Mouse (Mus musculus): Measurements from ENCODE around the gene Tnxb. TPM values are rescaled to one million over a fixed set of nuclear protein-coding genes. Genes with fewer than 3 reads are reported as not detected.
"Not testable (repeated sequence)": the region's sequence is repeated elsewhere in the genome, so short reads cannot be mapped to it uniquely, and the experiment has no call there.

The Tnxb gene
- total RNA-seq, 1 experiment from 2014 or later, result 0.05 TPM

DNA sequence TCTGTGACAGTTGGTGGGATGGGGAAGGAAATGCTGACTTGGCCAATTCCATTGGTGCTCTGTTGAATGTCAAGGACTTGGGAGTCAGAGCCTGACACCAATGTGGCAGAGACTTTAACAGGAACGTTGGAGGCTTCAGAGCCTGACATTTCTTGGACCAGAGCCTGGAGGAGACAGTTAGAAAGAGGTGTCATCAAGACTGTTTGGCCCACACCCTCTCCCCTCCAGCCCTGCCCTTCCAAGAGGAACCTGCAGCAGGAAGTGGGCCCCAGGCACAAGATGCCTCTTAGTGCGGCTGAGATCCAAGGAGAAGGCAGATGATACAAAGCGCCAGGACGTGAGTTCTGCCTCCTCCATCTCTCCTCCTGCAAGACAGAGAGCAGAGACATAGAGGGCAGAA lies 69.9 kb downstream of the Tnxb start:
- ATAC-seq (replicated peaks in 1 of 2; ENCODE audit: insufficient read depth in 1 of 2, low FRiP score in 2 of 2, low TSS enrichment in 1 of 2, low read depth in 1 of 2, poor library complexity in 2 of 2, severe bottlenecking in 2 of 2), result no peak

DNA sequence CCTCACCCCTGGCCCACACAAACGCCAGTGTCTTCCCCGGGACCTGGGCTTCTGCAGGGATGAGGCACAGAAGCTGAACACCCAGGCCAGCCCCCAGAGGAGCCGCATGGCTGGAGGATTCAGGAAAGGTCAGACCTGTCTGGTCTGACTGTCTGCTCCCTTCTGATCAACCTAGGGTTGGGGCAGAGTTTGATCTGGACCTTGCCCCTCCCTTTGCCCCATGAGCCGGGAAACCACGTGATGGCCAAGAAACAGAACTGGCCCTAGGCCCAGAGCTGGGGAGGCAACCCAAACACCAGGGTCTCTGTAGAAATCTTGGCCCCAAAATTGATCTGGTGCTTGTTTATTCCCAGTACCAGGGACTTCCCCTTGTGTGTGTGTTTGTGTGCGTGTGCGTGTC lies 73.4 kb downstream of the Tnxb start, which contains the start of gene C4b:
Gene C4b, minus strand, starts transcription at position 164 of the 400 bp plus-strand sequence.
- ATAC-seq (replicated peaks in 1 of 2; ENCODE audit: insufficient read depth in 1 of 2, low FRiP score in 2 of 2, low TSS enrichment in 1 of 2, low read depth in 1 of 2, poor library complexity in 2 of 2, severe bottlenecking in 2 of 2), result no peak

DNA sequence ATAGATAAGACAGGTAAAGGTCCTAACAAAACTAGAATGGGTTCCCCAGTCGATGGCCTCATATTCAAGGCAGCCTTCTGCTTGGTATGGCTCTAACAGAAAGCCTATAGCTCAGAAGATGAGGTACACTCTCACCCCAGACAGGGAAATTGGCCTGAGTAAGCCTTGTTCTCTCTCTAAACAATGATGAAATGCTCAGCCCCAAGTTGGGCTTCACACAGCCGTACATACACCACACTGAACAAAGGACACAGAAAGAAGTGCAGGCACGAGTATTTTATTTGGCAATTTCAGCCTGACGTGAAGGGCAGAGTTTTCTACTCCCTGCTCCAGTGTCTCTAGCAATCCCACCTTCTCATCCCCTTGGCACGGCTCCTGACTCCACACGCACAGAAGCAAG lies 73.9 kb downstream of the Tnxb start:
- no peak for ATAC-seq (replicated peaks in 1 of 2; ENCODE audit: insufficient read depth in 1 of 2, low FRiP score in 2 of 2, low TSS enrichment in 1 of 2, low read depth in 1 of 2, poor library complexity in 2 of 2, severe bottlenecking in 2 of 2)

DNA sequence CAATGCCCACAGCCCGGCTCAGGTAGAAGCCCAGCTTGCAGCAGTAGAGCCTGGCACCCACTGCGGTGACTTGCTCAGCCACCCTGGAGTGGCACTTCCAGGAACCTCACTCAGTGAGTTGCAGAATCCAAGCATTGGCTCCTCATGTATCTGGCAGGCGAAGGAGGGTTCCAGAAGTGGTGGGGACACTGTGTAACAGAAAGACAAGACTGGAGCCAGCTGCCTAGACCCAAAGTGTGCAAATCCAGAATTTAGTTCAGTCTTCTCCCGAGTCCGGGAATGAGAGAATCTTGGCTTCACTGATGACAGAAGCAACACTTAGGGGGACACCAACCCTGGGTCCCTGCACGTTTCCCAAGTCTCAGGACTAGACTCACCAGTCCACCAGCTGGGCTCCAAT lies 74.3 kb downstream of the Tnxb start:
- ATAC-seq (replicated peaks in 1 of 2; ENCODE audit: insufficient read depth in 1 of 2, low FRiP score in 2 of 2, low TSS enrichment in 1 of 2, low read depth in 1 of 2, poor library complexity in 2 of 2, severe bottlenecking in 2 of 2), result not testable (repeated sequence)

DNA sequence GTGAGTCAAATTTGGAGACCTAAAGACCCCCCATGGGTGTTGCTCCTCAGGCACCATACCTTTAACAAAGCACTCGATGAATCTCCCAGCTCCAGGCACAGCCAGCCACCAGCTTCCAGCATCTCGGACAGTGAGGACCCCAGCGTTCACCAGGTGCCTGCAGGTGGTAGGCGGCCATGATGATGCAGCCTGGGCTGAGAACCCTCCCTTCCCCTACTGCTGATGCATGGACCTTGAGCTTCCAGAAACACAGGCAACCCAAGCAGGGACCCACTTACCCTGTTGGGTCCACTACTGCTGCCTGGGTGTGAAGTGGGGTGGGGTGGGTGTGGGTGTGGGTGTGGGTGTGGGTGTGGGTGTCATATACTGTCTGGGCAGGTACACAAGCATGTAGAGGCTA lies 74.8 kb downstream of the Tnxb start:
- not testable (repeated sequence) for ATAC-seq (replicated peaks in 1 of 2; ENCODE audit: insufficient read depth in 1 of 2, low FRiP score in 2 of 2, low TSS enrichment in 1 of 2, low read depth in 1 of 2, poor library complexity in 2 of 2, severe bottlenecking in 2 of 2)

DNA sequence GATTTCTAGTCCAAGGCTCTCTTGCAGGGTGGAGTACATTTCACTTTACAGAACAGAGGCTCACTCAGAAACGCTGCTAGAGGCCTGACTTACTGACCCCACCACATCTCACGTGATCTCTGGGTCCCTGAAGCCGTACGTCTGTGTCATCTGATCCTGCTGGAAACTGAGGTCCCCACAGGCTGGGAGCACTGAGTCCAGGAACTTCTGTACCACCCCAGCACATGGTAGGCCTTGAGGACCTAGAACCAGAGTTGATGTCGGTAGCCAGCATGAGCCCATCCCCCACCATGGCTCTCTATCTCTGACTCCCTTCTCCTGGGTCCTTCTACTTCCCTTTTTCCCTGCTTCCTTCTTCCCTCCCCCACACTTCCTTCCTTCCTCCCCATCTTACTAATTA lies 76.2 kb downstream of the Tnxb start:
- no peak for ATAC-seq (replicated peaks in 1 of 2; ENCODE audit: insufficient read depth in 1 of 2, low FRiP score in 2 of 2, low TSS enrichment in 1 of 2, low read depth in 1 of 2, poor library complexity in 2 of 2, severe bottlenecking in 2 of 2)

DNA sequence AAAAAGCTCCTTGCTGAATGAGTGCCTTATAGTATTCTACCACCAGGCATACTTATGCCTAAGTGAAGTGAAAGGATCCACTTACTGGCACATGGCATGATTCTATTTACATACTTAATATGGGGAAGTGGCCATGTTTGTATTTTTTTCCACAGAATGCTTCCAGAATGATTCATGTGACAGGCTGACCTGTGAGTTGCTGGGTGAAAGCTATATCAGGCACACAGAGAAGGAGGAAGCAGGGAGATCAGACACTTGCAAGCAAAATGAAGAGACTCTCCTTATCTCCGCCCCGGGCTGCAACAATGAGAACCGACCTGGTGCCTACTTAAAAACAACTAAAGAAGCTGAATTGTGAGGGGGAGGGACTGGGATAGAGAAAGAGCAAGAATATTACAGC lies 91.1 kb downstream of the Tnxb start:
- no peak for ATAC-seq (replicated peaks in 1 of 2; ENCODE audit: insufficient read depth in 1 of 2, low FRiP score in 2 of 2, low TSS enrichment in 1 of 2, low read depth in 1 of 2, poor library complexity in 2 of 2, severe bottlenecking in 2 of 2)

Other genes with a start within 250 kb of the Tnxb start
- not detected in 2 replicates for gene Btnl4, start 193.2 kb upstream of the Tnxb start, total RNA-seq (2017)
- gene Btnl6, start 153.2 kb upstream of the Tnxb start, total RNA-seq (2017), result not detected in 2 replicates
- 0.35 and 0.56 TPM in 2 replicates for gene Notch4, start 106.3 kb upstream of the Tnxb start, total RNA-seq (2017)
- gene Gpsm3, start 80.7 kb upstream of the Tnxb start, total RNA-seq (2017), result 27.3 and 31.2 TPM in 2 replicates
- gene Pbx2, start 79.3 kb upstream of the Tnxb start, total RNA-seq (2017), result 33.1 and 51.5 TPM in 2 replicates
- gene Ager, start 72.7 kb upstream of the Tnxb start, total RNA-seq (2017), result 1.5 and 2.4 TPM in 2 replicates
- gene Rnf5, start 66.8 kb upstream of the Tnxb start, total RNA-seq (2017), result 6.6 and 18.0 TPM in 2 replicates
- 21.9 and 22.8 TPM in 2 replicates for gene Agpat1, start 66.3 kb upstream of the Tnxb start, total RNA-seq (2017)
- 1.3 and 4.5 TPM in 2 replicates for gene Egfl8, start 54.6 kb upstream of the Tnxb start, total RNA-seq (2017)
- 23.2 and 27.6 TPM in 2 replicates for gene Ppt2, start 42.0 kb upstream of the Tnxb start, total RNA-seq (2017)
- 0.13 TPM in 1 of 2 replicates, not detected in the other for gene Prrt1, start 41.0 kb upstream of the Tnxb start, total RNA-seq (2017)
- gene Fkbpl, start 25.8 kb upstream of the Tnxb start, total RNA-seq (2017), result 24.1 and 35.8 TPM in 2 replicates
- 12.3 and 19.9 TPM in 2 replicates for gene Atf6b, start 23.4 kb upstream of the Tnxb start, total RNA-seq (2017)
- gene C4b, start 73.3 kb downstream of the Tnxb start, total RNA-seq (2017), result 1.0 and 1.4 TPM in 2 replicates
- gene Cyp21a1, start 134.0 kb downstream of the Tnxb start, total RNA-seq (2017), result not detected in 2 replicates
- gene Stk19, start 166.4 kb downstream of the Tnxb start, total RNA-seq (2017), result 26.7 and 35.4 TPM in 2 replicates
- 16.4 and 18.6 TPM in 2 replicates for gene Dxo, start 166.5 kb downstream of the Tnxb start, total RNA-seq (2017)
- gene Skiv2l, start 179.7 kb downstream of the Tnxb start, total RNA-seq (2017), result 44.0 and 55.5 TPM in 2 replicates
- gene Nelfe, start 179.9 kb downstream of the Tnxb start, total RNA-seq (2017), result 40.6 and 41.3 TPM in 2 replicates
- gene Cfb, start 192.0 kb downstream of the Tnxb start, total RNA-seq (2017), result not detected in 2 replicates
- gene Zbtb12, start 208.9 kb downstream of the Tnxb start, total RNA-seq (2017), result 11.3 and 15.1 TPM in 2 replicates
- gene Gm20547, start 211.5 kb downstream of the Tnxb start, total RNA-seq (2017), result not detected in 2 replicates
- 3.3 TPM in 1 of 2 replicates, not detected in the other for gene C2, start 227.7 kb downstream of the Tnxb start, total RNA-seq (2017)
- 106 and 109 TPM in 2 replicates for gene Ehmt2, start 227.9 kb downstream of the Tnxb start, total RNA-seq (2017)
- 0.19 TPM in 1 of 2 replicates, not detected in the other for gene Slc44a4, start 243.9 kb downstream of the Tnxb start, total RNA-seq (2017)

Data from hematopoietic stem cell, adult 5-6 weeks (primary cell).